Mouse (Mus musculus): ENCODE measurements around the gene Ptprg.

GRCm38 (mm10) chr14:12199956-12200950 is 646.9 kb downstream of the Ptprg start:
- no peak for TF ChIP-seq CTCF (conservative IDR thresholded peaks at IDR 0.05; ENCODE audit: low read length)
- TF ChIP-seq NANOG (IDR thresholded peaks at IDR 0.05; ENCODE audit: borderline replicate concordance, low read length) = no peak
- TF ChIP-seq POU5F1 (IDR thresholded peaks at IDR 0.05; ENCODE audit: borderline replicate concordance, low read length) = no peak

Data from E14TG2a.4 (cell line).